Mouse (Mus musculus) heart, embryonic 11.5 days (tissue): ENCODE results near the gene B4galt3. TPM values are rescaled to one million over a fixed set of nuclear protein-coding genes. Genes with fewer than 3 reads are reported as not detected.

Experiments
- ATAC-seq: fragments of 200-750 bp; cut with Nextera tagmentation; replicated peaks from 2 replicates; pipeline ENCODE4 v1.8.0; 2017; ENCODE audit warnings: moderate library complexity; ENCODE audit not compliant: insufficient number of reproducible peaks, low FRiP score, low TSS enrichment
- H3K27ac ChIP-seq: fragments of 300-500 bp; sonication (generic); 2 replicates; pipeline ENCODE4 v1.5.1; 2014; ENCODE audit warnings: mild to moderate bottlenecking, low read depth, low read length
- H3K27me3 ChIP-seq: fragments of 300-500 bp; sonication (generic); 2 replicates; pipeline ENCODE4 v1.6.1; 2014; ENCODE audit warnings: mild to moderate bottlenecking, low read length, mixed read lengths; ENCODE audit not compliant: control insufficient read depth, insufficient read depth
- H3K36me3 ChIP-seq: fragments of 300-500 bp; sonication (generic); 2 replicates; pipeline ENCODE4 v1.6.1; 2014; ENCODE audit warnings: mild to moderate bottlenecking, low read length, moderate library complexity, mixed read lengths; ENCODE audit not compliant: control insufficient read depth, insufficient read depth
- H3K4me1 ChIP-seq: fragments of 300-500 bp; sonication (generic); 2 replicates; pipeline ENCODE4 v1.6.1; 2014; ENCODE audit warnings: low read length; ENCODE audit not compliant: control insufficient read depth, insufficient read depth
- H3K4me2 ChIP-seq: fragments of 300-500 bp; sonication (generic); 2 replicates; pipeline ENCODE4 v1.6.1; 2014; ENCODE audit warnings: mild to moderate bottlenecking, moderate library complexity
- H3K4me3 ChIP-seq: fragments of 300-500 bp; sonication (generic); 2 replicates; pipeline ENCODE4 v1.5.1; 2014; ENCODE audit warnings: low read depth, low read length
- H3K9ac ChIP-seq: fragments of 300-500 bp; sonication (generic); 2 replicates; pipeline ENCODE4 v1.6.1; 2014; ENCODE audit warnings: mild to moderate bottlenecking, low read depth, low read length, moderate library complexity
- H3K9me3 ChIP-seq: fragments of 300-500 bp; sonication (generic); replicated peaks from 2 replicates; pipeline ENCODE4 v1.6.1; 2016; ENCODE audit warnings: low read length; ENCODE audit not compliant: control insufficient read depth
- WGBS: fragments of 180-500 bp; shearing (Covaris S2); extraction: QIAGEN DNeasy Blood & Tissue Kit; methylation state at CpG from one replicate; pipeline ENCODE4 v1.1.7; 2014; ENCODE audit not compliant: insufficient replicate concordance; 5-methylcytosine and 5-hydroxymethylcytosine counted together
- polyA plus RNA-seq: library from polyadenylated mRNA; unstranded; fragments of >200 nt; fragmentation: Nextera tagmentation; extraction: Ambion mirVana; gene quantifications from 2 replicates; pipeline ENCODE4 v1.2.1, GENCODE M21; 2014

The B4galt3 gene
- polyA plus RNA-seq, 1 experiment from 2014 or later, result 49.4 TPM

GRCm38 (mm10) chr1:171320151-171320550 is 50.0 kb downstream of the B4galt3 start:
- H3K9ac ChIP-seq, result peak overlapping the region; percentile 56; the same call in 1 of the 2 replicates

GRCm38 (mm10) chr1:171321415-171321814 is 51.3 kb downstream of the B4galt3 start:
- ATAC-seq, result no peak
- no peaks in the 10 kb centered on the region for H3K9me3 ChIP-seq
- no peak overlapping the region for H3K4me3 ChIP-seq
- no peaks in the 10 kb centered on the region; the same call in 1 of the 2 replicates for H3K4me1 ChIP-seq
- H3K4me2 ChIP-seq, result no peak overlapping the region
- H3K36me3 ChIP-seq, result peaks cover 3% of the 10 kb centered on the region; the same call in 1 of the 2 replicates
- H3K27ac ChIP-seq, result no peak overlapping the region
- no peaks in the 10 kb centered on the region for H3K27me3 ChIP-seq
- no peak overlapping the region for H3K9ac ChIP-seq

More at GRCm38 (mm10) chr1:171320151-171320550, 50.0 kb downstream of the B4galt3 start:
- Histone ChIP-seq H3K27me3 (no peaks in the 10 kb centered on the region), H3K27ac (no peak overlapping the region), H3K4me2 (peak overlapping the region; percentile 57), H3K4me1 (no peaks in the 10 kb centered on the region), H3K36me3 (peaks cover 3% of the 10 kb centered on the region; the same call in 1 of the 2 replicates), H3K9me3 (no peaks in the 10 kb centered on the region; the same call in 1 of the 2 replicates), H3K4me3 (peak overlapping the region; percentile 25)
- no peak for ATAC-seq
- 15% methylated on average over 5 of the region's 5 CpGs for WGBS

- peaks cover 3% of the 10 kb centered on the region; the same call in 1 of the 2 replicates for H3K36me3 ChIP-seq
- no peaks in the 10 kb centered on the region for H3K27me3 ChIP-seq
- no peak for ATAC-seq
- H3K4me1 ChIP-seq, result no peaks in the 10 kb centered on the region; the same call in 1 of the 2 replicates
- H3K4me3 ChIP-seq, result no peak overlapping the region
- no peak overlapping the region for H3K27ac ChIP-seq
- no peak overlapping the region for H3K9ac ChIP-seq
- WGBS, result 70% methylated on average over 1 of the region's 1 CpGs
- no peaks in the 10 kb centered on the region for H3K9me3 ChIP-seq
- H3K4me2 ChIP-seq, result no peak overlapping the region
These were observed 51.9 kb downstream of the B4galt3 start for GRCm38 (mm10) chr1:171322012-171322411.

GRCm38 (mm10) chr1:171325571-171325970 is 55.4 kb downstream of the B4galt3 start:
- Histone ChIP-seq H3K27ac (no peak overlapping the region), H3K4me3 (no peak overlapping the region), H3K4me2 (no peak overlapping the region), H3K27me3 (no peaks in the 10 kb centered on the region), H3K36me3 (peaks cover 3% of the 10 kb centered on the region; the same call in 1 of the 2 replicates), H3K9ac (no peak overlapping the region), H3K4me1 (peaks cover 7% of the 10 kb centered on the region; the same call in 1 of the 2 replicates), H3K9me3 (no peaks in the 10 kb centered on the region)
- 73% methylated on average over 2 of the region's 2 CpGs for WGBS
- no peak for ATAC-seq

Other genes starting within 250 kb of the B4galt3 start
- gene Fcgr3, start 205.4 kb upstream of the B4galt3 start, polyA plus RNA-seq, result 3.8 and 4.4 TPM in 2 replicates
- 2.7 and 5.6 TPM in 2 replicates for gene Cfap126, start 156.4 kb upstream of the B4galt3 start, polyA plus RNA-seq
- gene Sdhc, start 119.7 kb upstream of the B4galt3 start, polyA plus RNA-seq, result 426 and 502 TPM in 2 replicates
- gene Mpz, start 119.6 kb upstream of the B4galt3 start, polyA plus RNA-seq, result 0.30 TPM in 1 of 2 replicates, not detected in the other
- 36.2 and 40.0 TPM in 2 replicates for gene Pcp4l1, start 74.1 kb upstream of the B4galt3 start, polyA plus RNA-seq
- gene Nr1i3, start 56.4 kb upstream of the B4galt3 start, polyA plus RNA-seq, result 0.11 and 0.19 TPM in 2 replicates
- gene Tomm40l, start 47.8 kb upstream of the B4galt3 start, polyA plus RNA-seq, result 44.1 and 53.2 TPM in 2 replicates
- gene Apoa2, start 45.3 kb upstream of the B4galt3 start, polyA plus RNA-seq, result 13.6 and 55.4 TPM in 2 replicates
- 12.1 and 18.4 TPM in 2 replicates for gene Fcer1g, start 36.0 kb upstream of the B4galt3 start, polyA plus RNA-seq
- 1.5 and 1.7 TPM in 2 replicates for gene Adamts4, start 19.9 kb upstream of the B4galt3 start, polyA plus RNA-seq
- gene Ndufs2, start 18.9 kb upstream of the B4galt3 start, polyA plus RNA-seq, result 446 and 471 TPM in 2 replicates
- 59.9 and 60.7 TPM in 2 replicates for gene Ppox, start 10.9 kb downstream of the B4galt3 start, polyA plus RNA-seq
- gene Usp21, start 17.7 kb downstream of the B4galt3 start, polyA plus RNA-seq, result 51.2 TPM in 2 replicates
- gene Ufc1, start 24.7 kb downstream of the B4galt3 start, polyA plus RNA-seq, result 90.3 and 92.9 TPM in 2 replicates
- 40.4 and 45.4 TPM in 2 replicates for gene Dedd, start 58.8 kb downstream of the B4galt3 start, polyA plus RNA-seq
- gene Nit1, start 75.3 kb downstream of the B4galt3 start, polyA plus RNA-seq, result 24.8 and 30.9 TPM in 2 replicates
- 49.5 and 51.3 TPM in 2 replicates for gene Pfdn2, start 75.3 kb downstream of the B4galt3 start, polyA plus RNA-seq
- 0.49 and 0.51 TPM in 2 replicates for gene Klhdc9, start 90.5 kb downstream of the B4galt3 start, polyA plus RNA-seq
- 0.08 and 0.20 TPM in 2 replicates for gene Nectin4, start 99.8 kb downstream of the B4galt3 start, polyA plus RNA-seq
- gene Arhgap30, start 118.6 kb downstream of the B4galt3 start, polyA plus RNA-seq, result 0.18 and 0.44 TPM in 2 replicates
- 53.3 and 68.2 TPM in 2 replicates for gene Usf1, start 141.0 kb downstream of the B4galt3 start, polyA plus RNA-seq
- gene Tstd1, start 148.5 kb downstream of the B4galt3 start, polyA plus RNA-seq, result 0.45 and 1.7 TPM in 2 replicates
- 64.1 and 65.7 TPM in 2 replicates for gene F11r, start 167.2 kb downstream of the B4galt3 start, polyA plus RNA-seq
- gene Alyref2, start 233.2 kb downstream of the B4galt3 start, polyA plus RNA-seq, result 12.3 and 12.7 TPM in 2 replicates